Mouse (Mus musculus) megakaryocyte, adult 5-6 weeks (primary cell): ENCODE measurements around the gene Tpst2. TPM values are rescaled to one million over a fixed set of nuclear protein-coding genes. Genes with fewer than 3 reads are reported as not detected.
"Not testable (repeated sequence)": the region's sequence is repeated elsewhere in the genome, so short reads cannot be mapped to it uniquely, and the experiment has no call there.

Source experiments
- ATAC-seq: 2 replicates; pipeline ENCODE4 v1.8.0; 2016; ENCODE audit warnings: mild to moderate bottlenecking, inconsistent platforms; ENCODE audit not compliant: poor library complexity, severe bottlenecking
- total RNA-seq, 2 experiments: library from RNA; stranded (forward) in 1 of 2; stranded (reverse) in 1 of 2; fragments of 153-499, 151-499 nt in 1 of 2; fragments of 221-1000, 200-1000 nt in 1 of 2; gene quantifications; 2 replicates each; pipeline versions ENCODE4 v1.2.3 to v1.2.4; 2015 to 2017

Gene Tpst2
- total RNA-seq, 2 experiments from 2014 or later: 57.5 to 77.0 TPM

- no peak for ATAC-seq
These were observed 18.7 kb downstream of the Tpst2 start for GRCm38 (mm10) chr5:112295162-112295561.

GRCm38 (mm10) chr5:112295564-112295963 lies 19.1 kb downstream of the Tpst2 start:
- ATAC-seq: no peak

GRCm38 (mm10) chr5:112296404-112297181 lies 20.1 kb downstream of the Tpst2 start:
- no peak for ATAC-seq

- ATAC-seq: peak; percentile 48
These were observed 20.8 kb downstream of the Tpst2 start for GRCm38 (mm10) chr5:112297257-112297656.

GRCm38 (mm10) chr5:112298226-112298988 lies 21.9 kb downstream of the Tpst2 start:
- ATAC-seq: peak; percentile 61

- no peak for ATAC-seq
These were observed 22.9 kb downstream of the Tpst2 start for GRCm38 (mm10) chr5:112299399-112299798.

- no peak for ATAC-seq
These were observed 23.6 kb downstream of the Tpst2 start for GRCm38 (mm10) chr5:112300112-112300511.

- ATAC-seq: no peak
These were observed 24.3 kb downstream of the Tpst2 start for GRCm38 (mm10) chr5:112300721-112301308.

- no peak; the same call in 1 of the 2 replicates for ATAC-seq
These were observed 25.2 kb downstream of the Tpst2 start for GRCm38 (mm10) chr5:112301694-112302093.

- ATAC-seq: no peak
These were observed 25.8 kb downstream of the Tpst2 start for GRCm38 (mm10) chr5:112302310-112302709.

- no peak for ATAC-seq
These were observed 29.4 kb downstream of the Tpst2 start for GRCm38 (mm10) chr5:112305842-112306241.

GRCm38 (mm10) chr5:112313222-112313885 lies 36.9 kb downstream of the Tpst2 start:
- ATAC-seq: no peak

- no peak for ATAC-seq
These were observed 40.0 kb downstream of the Tpst2 start for GRCm38 (mm10) chr5:112316468-112316867.

- no peak for ATAC-seq
These were observed 40.8 kb downstream of the Tpst2 start for GRCm38 (mm10) chr5:112317328-112317727.

GRCm38 (mm10) chr5:112319343-112319742 lies 42.9 kb downstream of the Tpst2 start:
- ATAC-seq: not testable (repeated sequence)

- no peak for ATAC-seq
These were observed 43.9 kb downstream of the Tpst2 start for GRCm38 (mm10) chr5:112320379-112320778.

GRCm38 (mm10) chr5:112320936-112321335 lies 44.4 kb downstream of the Tpst2 start:
- ATAC-seq: no peak

GRCm38 (mm10) chr5:112321376-112321775 lies 44.9 kb downstream of the Tpst2 start:
- no peak for ATAC-seq

- ATAC-seq: no peak
These were observed 46.8 kb downstream of the Tpst2 start for GRCm38 (mm10) chr5:112323246-112323645.

GRCm38 (mm10) chr5:112324637-112325545 lies 48.4 kb downstream of the Tpst2 start:
- peak; percentile 74 for ATAC-seq
